Mouse (Mus musculus): ENCODE measurements at regions not wholly inside any gene's neighbourhood (a gene's known extent, or its start where the extent isn't known, plus 50 kb on each side); places are given as distances from the start of the nearest gene placed in this dataset.

GRCm38 (mm10) chr2:92851336-92851735 lies 63.6 kb upstream of the Syt13 start:
- Histone ChIP-seq H3K79me2 (replicated peaks; ENCODE audit: control insufficient read depth, extremely low read depth, insufficient read depth, poor library complexity, severe bottlenecking) (no peaks in the 10 kb centered on the region), H3K9ac (ENCODE audit: insufficient read depth, low read depth) (no peak overlapping the region), H3K4me1 (ENCODE audit: control insufficient read depth in 1 of 2, insufficient read depth in 2 of 2) (0 out of 4 replicates have a peak, but pooled peaks cover 0 to 3% of the 10 kb centered on the region in 2 experiments), H3K27me3 (replicated peaks) (peaks cover 61% of the 10 kb centered on the region), H3K27ac (ENCODE audit: insufficient read depth, low read depth) (no peak overlapping the region), H3K9me3 (replicated peaks; ENCODE audit: low read length) (no peaks in the 10 kb centered on the region), H3K4me2 (ENCODE audit: insufficient read depth, low read depth, poor library complexity, severe bottlenecking) (no peak overlapping the region), H3K36me3 (replicated peaks in 1 of 2; ENCODE audit: control insufficient read depth in 1 of 2, insufficient read depth in 1 of 2, low read length in 1 of 2) (no peaks in the 10 kb centered on the region), H3K4me3 (replicated peaks in 1 of 3; ENCODE audit: low read depth in 2 of 3, low read length in 2 of 3, poor library complexity in 1 of 3) (no peak overlapping the region)
- DNase-seq (ENCODE audit: extremely low read depth) = no peak
- in situ Hi-C loops (cut with MboI; ENCODE audit: low pct_ligation_motif_present, low pct_unique_long_range_greater_than_20kb, low sequenced_read_pairs) = no loop called here
- no peak for TF ChIP-seq MAZ (IDR thresholded peaks at IDR 0.05; ENCODE audit: low read depth, low read length)
- no peak for TF ChIP-seq ELF1 (IDR thresholded peaks at IDR 0.05; ENCODE audit: low read depth, low read length)
- TF ChIP-seq GABPA (IDR thresholded peaks at IDR 0.05; ENCODE audit: insufficient replicate concordance, low read depth, low read length) = no peak
- no peak for TF ChIP-seq NELFE (IDR thresholded peaks at IDR 0.05; ENCODE audit: low read depth, low read length)
- no peak for TF ChIP-seq POLR2A (IDR thresholded peaks at IDR 0.05; ENCODE audit: low read depth, low read length)
- no peak for TF ChIP-seq RCOR1 (conservative IDR thresholded peaks at IDR 0.05; ENCODE audit: low read depth, low read length)
- no peak for TF ChIP-seq EP300 (IDR thresholded peaks at IDR 0.05; ENCODE audit: low read length)
- no peak for TF ChIP-seq TCF12 (IDR thresholded peaks at IDR 0.05; ENCODE audit: low read depth, low read length)
- TF ChIP-seq CHD2 (IDR thresholded peaks at IDR 0.05; ENCODE audit: low read length) = no peak
- TF ChIP-seq PAX5 (IDR thresholded peaks at IDR 0.05; ENCODE audit: low read length) = no peak
- no peak for TF ChIP-seq E2F4 (IDR thresholded peaks at IDR 0.05; ENCODE audit: insufficient replicate concordance, low read depth, low read length)
- TF ChIP-seq TBP (conservative IDR thresholded peaks at IDR 0.05; ENCODE audit: low read depth, low read length) = no peak
- TF ChIP-seq BHLHE40 (IDR thresholded peaks at IDR 0.05; ENCODE audit: low read depth, low read length) = no peak
- no peak for TF ChIP-seq USF2 (conservative IDR thresholded peaks at IDR 0.05; ENCODE audit: low read depth, low read length)
- no peak for TF ChIP-seq MYC (IDR thresholded peaks at IDR 0.05; ENCODE audit: low read depth, low read length)
- no peak for TF ChIP-seq ETS1 (conservative IDR thresholded peaks at IDR 0.05; ENCODE audit: low read depth, low read length)
- no peak for TF ChIP-seq KAT2A (IDR thresholded peaks at IDR 0.05; ENCODE audit: insufficient replicate concordance, low read length)
- TF ChIP-seq MXI1 (IDR thresholded peaks at IDR 0.05; ENCODE audit: low read depth, low read length) = no peak
- no peak for TF ChIP-seq MAFK (IDR thresholded peaks at IDR 0.05; ENCODE audit: insufficient replicate concordance, low read length)
- no peak for TF ChIP-seq ZNF384 (IDR thresholded peaks at IDR 0.05; ENCODE audit: low read depth, low read length)
- dilution Hi-C loops (cut with MboI; ENCODE audit: extremely low pct_ligation_motif_present, extremely low pct_unique_long_range_greater_than_20kb, low sequenced_read_pairs) = no loop called here

- Histone ChIP-seq H3K27me3 (replicated peaks) (peaks cover 67% of the 10 kb centered on the region), H3K36me3 (replicated peaks in 1 of 2; ENCODE audit: control insufficient read depth in 1 of 2, insufficient read depth in 1 of 2, low read length in 1 of 2) (no peaks in the 10 kb centered on the region), H3K79me2 (replicated peaks; ENCODE audit: control insufficient read depth, extremely low read depth, insufficient read depth, poor library complexity, severe bottlenecking) (no peaks in the 10 kb centered on the region), H3K9me3 (replicated peaks; ENCODE audit: low read length) (peaks cover 8% of the 10 kb centered on the region), H3K4me1 (ENCODE audit: control insufficient read depth in 1 of 2, insufficient read depth in 2 of 2) (0 out of 4 replicates have a peak, but pooled peaks cover 0 to 3% of the 10 kb centered on the region in 2 experiments), H3K4me3 (replicated peaks in 1 of 3; ENCODE audit: low read depth in 2 of 3, low read length in 2 of 3, poor library complexity in 1 of 3) (no peak overlapping the region), H3K9ac (ENCODE audit: insufficient read depth, low read depth) (no peak overlapping the region), H3K27ac (ENCODE audit: insufficient read depth, low read depth) (no peak overlapping the region), H3K4me2 (ENCODE audit: insufficient read depth, low read depth, poor library complexity, severe bottlenecking) (no peak overlapping the region)
- DNase-seq (ENCODE audit: extremely low read depth) = no peak
- no peak for TF ChIP-seq IRF4 (IDR thresholded peaks at IDR 0.05; ENCODE audit: low read depth, low read length)
- TF ChIP-seq RAD21 (IDR thresholded peaks at IDR 0.05; ENCODE audit: low read depth, low read length) = no peak
- TF ChIP-seq MAZ (IDR thresholded peaks at IDR 0.05; ENCODE audit: low read depth, low read length) = no peak
- no peak for TF ChIP-seq ETS1 (conservative IDR thresholded peaks at IDR 0.05; ENCODE audit: low read depth, low read length)
- TF ChIP-seq TCF12 (IDR thresholded peaks at IDR 0.05; ENCODE audit: low read depth, low read length) = no peak
- no peak for TF ChIP-seq CHD1 (IDR thresholded peaks at IDR 0.05; ENCODE audit: low read depth, low read length)
- no peak for TF ChIP-seq MEF2A (IDR thresholded peaks at IDR 0.05; ENCODE audit: borderline replicate concordance, low read depth, low read length)
- TF ChIP-seq KAT2A (IDR thresholded peaks at IDR 0.05; ENCODE audit: insufficient replicate concordance, low read length) = no peak
- TF ChIP-seq NELFE (IDR thresholded peaks at IDR 0.05; ENCODE audit: low read depth, low read length) = no peak
- TF ChIP-seq ELF1 (IDR thresholded peaks at IDR 0.05; ENCODE audit: low read depth, low read length) = no peak
- no peak for TF ChIP-seq MAX (IDR thresholded peaks at IDR 0.05; ENCODE audit: low read length)
- no peak for TF ChIP-seq POLR2A (IDR thresholded peaks at IDR 0.05; ENCODE audit: low read depth, low read length)
- TF ChIP-seq EP300 (IDR thresholded peaks at IDR 0.05; ENCODE audit: low read length) = no peak
- in situ Hi-C loops (cut with MboI; ENCODE audit: low pct_ligation_motif_present, low pct_unique_long_range_greater_than_20kb, low sequenced_read_pairs) = no loop called here
- dilution Hi-C loops (cut with MboI; ENCODE audit: extremely low pct_ligation_motif_present, extremely low pct_unique_long_range_greater_than_20kb, low sequenced_read_pairs) = no loop called here
These were observed 61.7 kb upstream of the Syt13 start for GRCm38 (mm10) chr2:92853175-92853574.
